Mouse (Mus musculus): ENCODE results near the gene Pgpep1.

Pgpep1 gene

DNA sequence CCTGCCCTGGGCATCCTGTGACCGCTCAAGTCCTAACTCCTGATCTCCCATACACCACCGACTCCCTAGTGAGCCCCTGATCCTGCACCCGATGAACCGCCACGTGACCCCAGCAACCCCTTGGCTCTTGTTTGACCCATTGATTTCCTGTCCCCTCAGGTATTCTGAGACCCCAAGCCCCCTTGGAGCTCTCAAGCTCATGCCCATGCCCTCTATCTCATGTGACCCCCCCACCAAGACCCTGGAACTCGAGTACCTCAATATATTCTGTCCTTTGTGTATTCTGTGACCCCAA is 52.6 kb downstream of the Pgpep1 start:
- DNase-seq: peak in 1 of 2 experiments; percentile 30

DNA sequence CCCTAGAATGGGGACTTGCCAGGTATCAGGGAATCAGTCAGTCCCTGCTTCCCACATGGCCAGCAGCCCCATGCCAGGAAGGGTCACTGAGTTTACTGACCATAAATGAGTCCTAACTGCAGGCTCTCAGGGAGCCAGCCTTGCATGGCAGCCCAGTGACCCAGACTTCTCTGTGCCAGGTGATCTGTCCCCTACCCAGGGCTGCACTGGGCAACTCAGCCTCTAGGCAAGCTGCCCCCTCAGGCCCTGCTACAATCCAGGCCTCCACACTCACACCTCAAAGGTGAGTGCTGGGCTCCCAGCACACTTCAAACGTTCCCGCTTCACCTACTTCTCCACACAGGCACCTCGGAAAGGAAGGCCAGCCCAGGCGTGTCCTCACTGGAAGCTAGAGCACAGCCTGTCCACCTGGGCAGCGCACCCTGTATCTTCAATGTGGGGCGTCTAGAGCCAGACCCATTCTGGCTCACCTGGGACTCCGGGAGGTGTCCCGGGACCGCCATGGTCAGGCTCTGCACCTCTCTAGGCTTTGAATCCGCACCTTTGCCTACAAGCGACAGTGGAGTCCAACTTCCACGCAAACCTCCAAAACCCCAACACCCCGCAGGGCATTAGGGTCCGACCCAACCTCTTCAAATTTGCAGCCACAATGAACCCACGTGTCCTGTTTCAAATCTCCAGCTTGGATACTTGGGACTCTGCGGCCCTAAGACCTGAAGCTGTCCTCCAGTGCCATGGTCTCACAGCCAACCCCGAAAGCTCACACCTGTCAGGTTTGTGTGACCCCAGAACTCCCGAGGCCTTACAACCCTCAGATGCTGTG is 53.2 kb downstream of the Pgpep1 start:
- DNase-seq: peak; percentile 16 to 18

DNA sequence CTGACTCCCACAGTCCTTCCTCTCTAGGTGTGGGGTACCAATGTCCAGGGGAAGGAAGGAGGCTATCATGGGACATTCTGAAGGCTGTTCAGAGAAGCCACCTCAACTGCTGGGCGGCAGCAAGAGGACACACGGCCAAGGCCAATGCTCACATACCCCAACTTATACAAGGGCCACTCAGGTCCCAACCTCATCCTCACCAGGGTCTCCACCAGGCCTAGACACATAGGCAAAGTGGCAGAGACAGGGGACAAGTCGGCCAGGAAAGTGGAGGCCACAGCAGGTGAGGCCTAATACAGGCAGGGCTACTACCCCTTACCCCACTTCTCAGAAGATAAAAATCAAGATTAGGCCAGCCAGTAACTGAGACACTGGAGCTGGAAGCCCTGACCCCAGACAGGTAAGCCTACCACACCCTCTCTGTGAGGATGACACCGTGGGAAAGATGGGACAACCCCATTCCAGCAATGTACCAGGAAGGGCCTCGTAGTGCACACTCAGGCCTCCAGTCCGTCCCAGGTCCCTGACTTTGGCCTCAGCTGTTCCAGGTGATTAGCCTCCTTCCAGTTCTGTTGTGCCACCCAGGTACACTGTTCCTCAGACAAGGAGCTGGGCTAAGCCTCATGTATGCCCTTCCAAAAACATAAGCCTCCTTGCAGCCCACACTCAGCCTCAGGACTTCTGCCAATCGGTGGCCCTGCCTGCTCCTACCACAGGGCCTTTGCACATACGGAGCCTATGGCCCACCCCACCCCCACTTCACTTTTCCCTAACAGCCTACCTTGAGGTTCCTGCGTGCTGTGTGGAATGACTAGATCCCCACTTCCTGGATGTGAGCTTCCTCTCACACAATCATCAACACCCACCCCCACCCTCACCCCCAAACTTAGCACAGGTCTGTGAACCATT is 54.1 kb downstream of the Pgpep1 start:
- DNase-seq: peak; percentile 20 to 29

DNA sequence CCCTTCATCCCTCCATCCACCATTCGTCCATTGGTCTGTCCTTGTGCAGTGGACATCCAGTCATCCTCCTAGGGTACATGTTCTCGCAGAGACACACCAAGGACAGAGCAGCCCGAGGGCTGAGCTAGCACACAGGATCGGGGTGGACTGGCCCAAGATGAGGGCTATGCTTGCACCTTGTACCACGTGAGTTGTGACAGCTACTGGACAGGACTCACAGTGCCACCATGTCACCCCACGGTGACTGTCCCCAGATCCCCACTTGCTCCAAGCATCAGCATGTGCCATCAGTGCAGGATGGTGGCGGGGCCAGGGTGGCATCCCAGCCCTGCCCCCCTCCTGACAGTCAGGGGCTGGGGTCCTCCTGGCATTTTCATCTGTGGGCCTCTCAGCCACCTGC is 55.6 kb downstream of the Pgpep1 start:
- DNase-seq: no peak

DNA sequence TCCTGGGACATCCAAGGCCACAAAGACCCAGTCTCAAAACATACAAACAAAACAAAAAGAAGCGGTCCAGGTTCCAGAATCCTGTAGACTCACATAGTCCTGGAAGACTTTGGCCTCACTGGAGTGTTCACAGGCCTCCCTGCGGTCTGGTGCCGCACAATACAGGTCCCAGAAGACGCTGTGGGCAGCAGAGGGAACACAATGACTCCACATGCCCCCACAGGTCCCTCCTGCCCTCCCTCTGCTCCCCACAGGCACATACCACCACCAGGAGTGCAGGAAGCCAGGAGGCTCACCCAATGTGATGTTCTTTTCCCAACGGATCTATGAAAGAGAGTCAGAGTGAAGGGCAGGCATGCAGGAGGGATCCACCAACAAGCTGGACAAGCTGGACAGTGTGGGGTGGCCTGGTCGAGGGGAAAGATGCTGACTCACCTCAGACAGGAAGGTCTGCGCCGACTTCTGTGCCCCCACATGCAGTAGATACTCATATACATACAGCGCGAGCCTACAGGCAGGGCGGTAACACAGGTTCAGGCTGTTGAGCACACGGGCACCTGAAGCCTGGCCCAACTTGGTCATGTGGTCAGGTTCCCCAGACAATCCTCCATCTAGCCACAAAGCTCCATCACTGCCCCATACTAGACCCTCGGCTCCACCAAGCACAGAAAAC is 57.9 kb downstream of the Pgpep1 start:
- peak in 1 of 2 experiments; percentile 22 for DNase-seq

DNA sequence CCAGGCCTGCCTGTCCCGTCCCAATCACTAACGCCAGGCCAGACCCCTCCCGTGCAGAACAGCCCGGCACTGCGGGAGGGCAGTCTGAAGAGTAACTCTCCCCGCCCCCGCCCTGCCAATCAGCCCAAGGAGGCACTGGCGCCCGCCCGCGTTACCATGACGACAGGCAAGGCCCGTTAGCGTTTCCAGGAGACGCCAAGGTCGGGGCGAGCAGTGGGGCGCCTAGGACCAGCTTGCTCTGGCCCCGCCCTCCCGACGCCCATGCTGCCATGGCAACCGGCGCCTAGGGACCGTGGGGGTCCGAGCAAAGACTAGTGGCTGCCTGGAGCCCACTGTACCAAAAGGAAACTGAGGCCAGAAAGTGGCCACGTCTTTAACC is 58.9 kb downstream of the Pgpep1 start:
- DNase-seq: peak; percentile 98 to 99

DNA sequence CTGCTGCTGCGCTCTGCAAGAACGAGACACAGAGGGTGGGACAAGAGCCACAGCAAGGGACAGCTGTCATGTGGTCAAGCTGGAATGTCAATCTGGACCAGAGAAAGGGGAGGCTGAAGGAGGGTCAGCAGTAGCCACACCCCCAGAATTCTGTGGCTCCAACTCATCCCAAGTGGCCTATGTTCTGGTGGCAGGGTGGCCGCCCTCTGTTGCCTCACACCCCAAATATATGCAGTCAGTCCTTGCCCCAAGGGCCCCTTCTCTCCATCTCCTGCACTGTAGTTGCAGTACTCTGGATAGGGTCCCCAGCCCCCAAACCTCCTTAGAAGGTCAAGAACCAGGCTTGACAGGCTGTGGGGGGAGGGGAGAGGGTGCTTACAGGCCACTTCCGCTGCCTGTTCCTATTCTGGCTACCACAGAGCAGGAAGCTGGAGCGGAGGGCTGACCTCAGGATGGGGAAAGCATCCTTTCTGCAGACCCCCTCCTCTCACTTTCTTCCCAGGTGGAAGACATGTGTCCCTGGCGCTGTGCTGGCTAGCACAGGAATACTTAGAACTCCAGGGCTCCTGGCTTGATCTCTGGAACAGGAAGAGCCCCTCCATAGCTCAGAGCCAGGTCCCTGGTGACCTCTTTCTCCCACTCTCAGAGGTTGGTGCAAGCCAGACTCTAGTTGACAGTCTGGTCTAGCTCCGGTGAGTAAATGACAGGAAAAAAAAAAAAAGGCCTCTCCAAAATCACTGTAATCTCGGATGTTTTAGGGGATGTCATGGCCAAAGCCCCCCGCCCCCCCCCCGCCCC is 59.5 kb downstream of the Pgpep1 start:
- peak; percentile 68 to 80 for DNase-seq

DNA sequence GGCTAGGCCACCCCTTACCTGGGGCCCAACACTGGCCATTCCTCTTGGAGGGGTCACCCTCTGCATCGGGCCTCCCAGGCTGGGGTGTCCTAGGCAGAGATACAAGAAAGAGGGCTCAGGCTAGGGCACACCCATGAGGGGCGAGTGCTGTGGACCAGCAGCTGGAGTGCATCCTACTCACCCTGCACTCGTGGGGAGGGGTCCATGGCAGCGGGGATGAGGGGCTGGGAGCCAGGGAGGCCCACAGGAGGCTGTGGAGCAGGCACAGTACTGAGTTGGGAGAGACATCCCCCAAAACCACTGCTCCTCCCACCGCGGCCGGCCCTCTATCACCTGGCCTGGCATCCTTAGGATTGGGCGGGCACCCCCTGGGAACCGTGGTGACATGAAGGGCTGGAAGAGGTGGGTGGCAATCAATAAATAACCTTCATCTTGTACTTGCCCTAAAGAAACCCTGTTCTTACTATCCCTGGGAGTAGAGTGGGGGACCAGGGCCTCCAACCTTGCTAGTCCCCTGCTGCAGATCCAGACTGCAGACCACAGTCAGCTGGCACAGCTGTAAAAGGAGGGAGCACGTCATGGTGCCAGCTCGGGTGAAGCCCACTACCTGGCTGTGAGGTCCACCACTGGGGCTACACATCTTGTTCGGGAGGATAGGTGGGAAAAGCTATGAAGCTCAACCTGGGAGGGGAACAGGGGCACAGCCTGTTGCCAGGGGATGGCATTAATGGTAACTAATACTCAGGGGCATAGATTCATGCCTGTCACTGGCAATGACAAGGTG is 60.5 kb downstream of the Pgpep1 start:
- DNase-seq: no peak

DNA sequence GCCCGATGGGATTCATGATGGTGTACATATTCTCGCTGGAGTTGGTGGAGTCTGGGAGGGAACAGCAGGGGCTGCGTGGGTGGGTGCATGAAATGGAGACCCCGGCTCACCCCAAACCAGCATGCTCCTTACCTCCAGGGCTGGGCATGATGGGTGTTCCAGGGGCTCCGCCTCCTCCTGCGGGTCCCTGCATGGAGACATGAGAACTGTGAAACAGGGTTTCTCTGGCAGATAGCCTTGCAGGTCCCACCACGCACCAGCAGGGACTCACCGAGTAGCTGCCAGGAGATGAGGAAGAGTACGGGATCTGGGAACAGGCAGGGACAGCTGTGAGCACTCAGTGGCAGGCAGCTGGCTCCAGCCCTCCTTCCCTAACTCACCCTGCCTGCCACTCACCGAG is 61.5 kb downstream of the Pgpep1 start:
- no peak for DNase-seq

DNA sequence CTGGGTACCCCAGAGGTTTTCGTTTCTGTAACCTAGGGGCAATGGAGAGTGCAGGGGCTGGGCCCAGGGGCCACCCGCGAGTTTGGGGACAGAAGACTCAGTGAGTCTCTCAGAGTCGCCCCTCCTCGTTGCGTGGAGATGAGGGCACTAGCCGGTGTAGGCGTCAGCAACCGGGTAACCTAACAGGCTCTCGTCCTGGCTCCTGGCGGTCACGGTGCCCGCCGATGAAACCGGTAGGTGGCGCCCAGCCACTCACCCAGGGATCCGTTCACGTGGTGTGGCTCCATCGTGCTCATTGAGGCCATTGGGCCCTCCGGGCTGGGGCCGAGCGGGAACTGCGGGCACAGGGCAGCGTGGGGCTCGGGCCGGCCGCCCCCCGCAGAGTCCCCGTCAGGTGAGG is 61.9 kb downstream of the Pgpep1 start:
- peak; percentile 89 for DNase-seq

DNA sequence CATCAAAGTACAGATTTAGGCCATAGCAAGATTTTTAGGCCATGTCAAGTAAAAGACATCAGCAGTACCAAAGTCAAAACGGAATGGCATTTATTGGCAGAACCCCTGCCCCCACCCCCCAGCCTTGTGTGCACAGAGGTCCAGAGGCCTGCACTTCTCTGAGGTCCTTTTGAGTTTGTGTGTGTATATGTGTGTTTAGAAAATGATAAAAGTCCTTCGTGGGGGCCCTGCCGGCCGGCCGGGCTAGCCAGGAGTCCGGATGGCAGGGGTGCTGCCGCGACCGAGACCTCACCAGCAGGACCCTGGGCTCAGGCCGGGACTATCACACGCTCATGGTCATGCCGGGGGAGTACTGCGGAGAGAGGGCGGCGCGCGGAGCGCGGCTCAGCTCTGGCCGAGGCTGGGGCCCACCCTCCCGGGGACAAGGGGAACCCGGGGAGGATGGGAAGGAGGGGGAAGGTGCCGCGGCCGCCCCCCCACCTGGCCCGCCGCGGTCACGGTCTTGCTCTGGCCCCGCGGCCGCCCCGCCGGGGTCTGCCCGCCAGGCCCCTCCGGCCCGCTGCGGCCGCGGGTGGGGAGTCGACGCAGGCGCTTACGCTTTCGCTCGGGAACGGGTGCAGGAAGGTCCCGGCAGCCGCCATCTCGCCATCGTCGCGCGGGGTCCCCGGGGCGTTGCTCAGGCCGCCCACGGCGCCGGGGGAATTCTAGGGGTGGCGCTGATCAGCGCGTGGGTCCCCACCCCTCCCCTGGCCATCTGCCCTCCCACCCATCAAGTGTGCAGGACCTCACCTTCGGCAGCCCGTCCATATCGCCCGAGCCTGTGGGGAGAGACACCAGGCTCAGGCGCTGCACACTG is 62.5 kb downstream of the Pgpep1 start:
- DNase-seq: peak in 1 of 2 experiments; percentile 47

DNA sequence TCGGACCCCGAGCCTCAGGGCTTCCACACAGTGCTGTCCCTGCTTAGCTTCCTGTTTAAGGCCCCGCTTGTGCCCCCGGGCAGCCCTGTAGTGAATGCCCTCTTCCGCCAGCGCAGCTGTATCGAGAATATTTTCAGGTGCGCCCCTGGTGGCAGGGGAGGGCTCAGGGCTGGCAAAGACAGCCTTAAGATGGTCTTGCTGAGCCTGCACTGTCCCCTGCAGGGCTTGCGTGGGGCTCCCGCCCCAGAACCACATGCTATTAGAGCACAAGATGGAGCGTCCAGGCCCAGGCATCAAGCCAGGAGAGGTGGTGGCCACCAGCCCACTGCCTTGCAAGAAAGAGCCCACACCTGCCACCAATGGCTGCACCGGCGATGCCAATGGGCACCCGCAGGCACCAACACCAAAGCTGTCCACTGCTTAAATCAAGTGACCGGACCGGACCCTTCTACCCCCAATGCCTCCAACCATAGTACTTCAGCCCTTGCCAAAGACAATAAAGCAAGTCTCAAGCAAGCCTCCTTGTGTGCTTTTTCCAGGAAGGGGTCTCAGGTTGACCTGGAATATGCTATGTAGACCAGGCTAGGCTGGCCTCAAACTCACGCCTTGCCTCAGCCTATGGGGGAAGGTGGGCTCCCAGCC is 63.3 kb downstream of the Pgpep1 start:
- peak; percentile 85 to 88 for DNase-seq

Measured in cerebellum, postnatal 10 days (tissue).